Mouse (Mus musculus) limb, embryonic 13.5 days (tissue): ENCODE data around the gene Snorc. TPM values are rescaled to one million over a fixed set of nuclear protein-coding genes. Genes with fewer than 3 reads are reported as not detected.
"Not testable (repeated sequence)": the region's sequence is repeated elsewhere in the genome, so short reads cannot be mapped to it uniquely, and the experiment has no call there.

Experiments
- ATAC-seq: fragments of 200-750 bp; cut with Nextera tagmentation; 2 replicates; pipeline ENCODE4 v1.8.0; 2017; ENCODE audit warnings: low read depth, moderate number of reproducible peaks, moderate TSS enrichment; ENCODE audit not compliant: low FRiP score
- H3K27ac ChIP-seq: fragments of 300-500 bp; sonication (generic); 2 replicates; pipeline ENCODE4 v1.5.1; 2015; ENCODE audit warnings: inconsistent platforms, mild to moderate bottlenecking, moderate library complexity
- H3K27me3 ChIP-seq: fragments of 300-500 bp; sonication (generic); 2 replicates; pipeline ENCODE4 v1.6.1; 2015; ENCODE audit warnings: mild to moderate bottlenecking, inconsistent platforms
- H3K36me3 ChIP-seq: fragments of 300-500 bp; sonication (generic); 2 replicates; pipeline ENCODE4 v1.6.1; 2015; ENCODE audit warnings: inconsistent platforms, mild to moderate bottlenecking, moderate library complexity
- H3K4me1 ChIP-seq: fragments of 300-500 bp; sonication (generic); 2 replicates; pipeline ENCODE4 v1.6.1; 2015; ENCODE audit warnings: inconsistent platforms
- H3K4me2 ChIP-seq: fragments of 300-500 bp; sonication (generic); replicated peaks from 2 replicates; pipeline ENCODE4 v1.6.1; 2015; ENCODE audit warnings: inconsistent platforms, mild to moderate bottlenecking, moderate library complexity
- H3K4me3 ChIP-seq: fragments of 300-500 bp; sonication (generic); 2 replicates; pipeline ENCODE4 v1.5.1; 2015; ENCODE audit warnings: moderate library complexity, mild to moderate bottlenecking, inconsistent platforms
- H3K9ac ChIP-seq: fragments of 300-500 bp; sonication (generic); 2 replicates; pipeline ENCODE4 v1.6.1; 2015; ENCODE audit warnings: mild to moderate bottlenecking, inconsistent platforms
- H3K9me3 ChIP-seq: fragments of 300-500 bp; sonication (generic); 2 replicates; pipeline ENCODE4 v1.6.1; 2016; ENCODE audit warnings: inconsistent platforms
- WGBS: fragments of 180-500 bp; shearing (Covaris S2); methylation state at CpG from one replicate; pipeline ENCODE4 v1.1.7; 2015; 5-methylcytosine and 5-hydroxymethylcytosine counted together
- polyA plus RNA-seq: library from polyadenylated mRNA; unstranded; fragments of >200 nt; fragmentation: Nextera tagmentation; extraction: Ambion mirVana; gene quantifications from 2 replicates; pipeline ENCODE4 v1.2.1, GENCODE M21; 2015

The Snorc gene
- 21.9 and 32.2 TPM in 2 replicates for polyA plus RNA-seq

- WGBS: 29% methylated on average over 5 of the region's 10 CpGs
- not testable (repeated sequence) for H3K4me3 ChIP-seq, H3K4me1 ChIP-seq, H3K9ac ChIP-seq, H3K9me3 ChIP-seq, H3K36me3 ChIP-seq, ATAC-seq
- H3K27ac ChIP-seq: peak within 1 kb of the TSS; percentile 65
- H3K27me3 ChIP-seq: peaks cover 25% of the 10 kb centered on the region
- H3K4me2 ChIP-seq: peak within 1 kb of the TSS; percentile 9; the same call in 1 of the 2 replicates
Observed at GRCm38 (mm10) chr1:87469971-87470370, at the start of gene Snorc. Gene Snorc (plus strand): TSS chr1:87470271.

GRCm38 (mm10) chr1:87435125-87435524 lies 34.9 kb upstream of the Snorc start:
- Histone ChIP-seq H3K9me3 (no peaks in the 10 kb centered on the region), H3K36me3 (peaks cover 74% of the 10 kb centered on the region), H3K27me3 (no peaks in the 10 kb centered on the region), H3K4me1 (no peaks in the 10 kb centered on the region), H3K27ac (no peak overlapping the region), H3K9ac (no peak overlapping the region), H3K4me3 (no peak overlapping the region), H3K4me2 (no peak overlapping the region)
- ATAC-seq: no peak
- 92% methylated on average over 2 of the region's 2 CpGs for WGBS

GRCm38 (mm10) chr1:87436583-87436982 lies 33.5 kb upstream of the Snorc start:
- no peak overlapping the region for H3K27ac ChIP-seq
- H3K9ac ChIP-seq: no peak overlapping the region
- 87% methylated on average over 6 of the region's 6 CpGs for WGBS
- H3K36me3 ChIP-seq: peaks cover 74% of the 10 kb centered on the region
- no peaks in the 10 kb centered on the region for H3K4me1 ChIP-seq
- no peaks in the 10 kb centered on the region for H3K9me3 ChIP-seq
- H3K4me2 ChIP-seq: no peak overlapping the region
- no peak overlapping the region for H3K4me3 ChIP-seq
- no peak for ATAC-seq
- H3K27me3 ChIP-seq: no peaks in the 10 kb centered on the region

- no peak overlapping the region for H3K4me2 ChIP-seq
- H3K4me1 ChIP-seq: no peaks in the 10 kb centered on the region
- peaks cover 71% of the 10 kb centered on the region for H3K36me3 ChIP-seq
- no peaks in the 10 kb centered on the region for H3K9me3 ChIP-seq
- no peak overlapping the region for H3K9ac ChIP-seq
- H3K27me3 ChIP-seq: no peaks in the 10 kb centered on the region
- WGBS: 32% methylated on average over 5 of the region's 5 CpGs
- no peak overlapping the region for H3K27ac ChIP-seq
- ATAC-seq: no peak
- no peak overlapping the region for H3K4me3 ChIP-seq
Observed at GRCm38 (mm10) chr1:87447183-87448104, 22.6 kb upstream of the Snorc start.

- no peaks in the 10 kb centered on the region for H3K4me1 ChIP-seq
- H3K36me3 ChIP-seq: peaks cover 53% of the 10 kb centered on the region
- 89% methylated on average over 4 of the region's 4 CpGs for WGBS
- no peak overlapping the region for H3K4me2 ChIP-seq
- H3K27me3 ChIP-seq: no peaks in the 10 kb centered on the region
- H3K27ac ChIP-seq: no peak overlapping the region
- no peaks in the 10 kb centered on the region for H3K9me3 ChIP-seq
- no peak for ATAC-seq
- no peak overlapping the region for H3K9ac ChIP-seq
- no peak overlapping the region for H3K4me3 ChIP-seq
Observed at GRCm38 (mm10) chr1:87449432-87449831, 20.6 kb upstream of the Snorc start.

GRCm38 (mm10) chr1:87456425-87456824 lies 13.6 kb upstream of the Snorc start:
- WGBS: 94% methylated on average over 1 of the region's 1 CpGs
- H3K4me3 ChIP-seq: no peak overlapping the region
- H3K9ac ChIP-seq: no peak overlapping the region

GRCm38 (mm10) chr1:87458045-87458444 lies 12.0 kb upstream of the Snorc start:
- no peak overlapping the region for H3K9ac ChIP-seq
- 0 out of 2 replicates have a peak, but pooled peaks cover 4% of the 10 kb centered on the region for H3K9me3 ChIP-seq
- no peak overlapping the region for H3K27ac ChIP-seq
- H3K36me3 ChIP-seq: no peaks in the 10 kb centered on the region
- no peaks in the 10 kb centered on the region for H3K4me1 ChIP-seq
- no peak for ATAC-seq
- 85% methylated on average over 4 of the region's 4 CpGs for WGBS
- H3K27me3 ChIP-seq: no peaks in the 10 kb centered on the region
- no peak overlapping the region for H3K4me3 ChIP-seq
- H3K4me2 ChIP-seq: no peak overlapping the region

More at GRCm38 (mm10) chr1:87456425-87456824, 13.6 kb upstream of the Snorc start:
- no peaks in the 10 kb centered on the region for H3K4me1 ChIP-seq
- H3K4me2 ChIP-seq: no peak overlapping the region
- 0 out of 2 replicates have a peak, but pooled peaks cover 4% of the 10 kb centered on the region for H3K9me3 ChIP-seq
- no peaks in the 10 kb centered on the region for H3K36me3 ChIP-seq
- H3K27ac ChIP-seq: no peak overlapping the region
- no peaks in the 10 kb centered on the region for H3K27me3 ChIP-seq
- no peak for ATAC-seq

GRCm38 (mm10) chr1:87459856-87460255 lies 10.2 kb upstream of the Snorc start:
- not testable (repeated sequence) for H3K27ac ChIP-seq

GRCm38 (mm10) chr1:87467469-87467868 lies 2.6 kb upstream of the Snorc start:
- Histone ChIP-seq H3K4me3 (no peak overlapping the region), H3K27me3 (0 out of 2 replicates have a peak, but pooled peaks cover 9% of the 10 kb centered on the region), H3K9me3 (no peaks in the 10 kb centered on the region), H3K4me1 (0 out of 2 replicates have a peak, but pooled peaks cover 4% of the 10 kb centered on the region), H3K36me3 (no peaks in the 10 kb centered on the region), H3K4me2 (peak overlapping the region; percentile 14; the same call in 1 of the 2 replicates), H3K27ac (no peak overlapping the region), H3K9ac (no peak overlapping the region)
- WGBS: 59% methylated on average over 9 of the region's 9 CpGs
- ATAC-seq: no peak

More at GRCm38 (mm10) chr1:87459856-87460255, 10.2 kb upstream of the Snorc start:
- 89% methylated on average over 7 of the region's 7 CpGs for WGBS
- H3K9me3 ChIP-seq, H3K27me3 ChIP-seq, H3K4me3 ChIP-seq, H3K9ac ChIP-seq, ATAC-seq, H3K36me3 ChIP-seq, H3K4me2 ChIP-seq, H3K4me1 ChIP-seq: not testable (repeated sequence)

GRCm38 (mm10) chr1:87468321-87468720 lies 1.8 kb upstream of the Snorc start:
- Histone ChIP-seq H3K4me3 (no peak overlapping the region), H3K27ac (no peak overlapping the region), H3K4me1 (0 out of 2 replicates have a peak, but pooled peaks cover 4% of the 10 kb centered on the region), H3K27me3 (0 out of 2 replicates have a peak, but pooled peaks cover 10% of the 10 kb centered on the region), H3K36me3 (no peaks in the 10 kb centered on the region), H3K9me3 (no peaks in the 10 kb centered on the region), H3K9ac (no peak overlapping the region), H3K4me2 (no peak overlapping the region)
- WGBS: 78% methylated on average over 6 of the region's 6 CpGs
- no peak for ATAC-seq

GRCm38 (mm10) chr1:87471914-87472313 lies 1.8 kb downstream of the Snorc start:
- Histone ChIP-seq H3K9ac (no peak overlapping the region), H3K9me3 (no peaks in the 10 kb centered on the region), H3K36me3 (no peaks in the 10 kb centered on the region), H3K4me1 (peaks cover 13% of the 10 kb centered on the region), H3K4me3 (no peak overlapping the region), H3K4me2 (no peak overlapping the region), H3K27ac (peak overlapping the region; percentile 65; the same call in 1 of the 2 replicates), H3K27me3 (peaks cover 44% of the 10 kb centered on the region)
- ATAC-seq: peak; percentile 75
- 74% methylated on average over 7 of the region's 7 CpGs for WGBS

- H3K36me3 ChIP-seq: no peaks in the 10 kb centered on the region
- 0 out of 2 replicates have a peak overlapping the region, but pooled peaks have one; percentile 7 for H3K4me2 ChIP-seq
- no peaks in the 10 kb centered on the region for H3K9me3 ChIP-seq
- peak overlapping the region; percentile 65; the same call in 1 of the 2 replicates for H3K27ac ChIP-seq
- no peak overlapping the region for H3K9ac ChIP-seq
- no peak overlapping the region for H3K4me3 ChIP-seq
- H3K4me1 ChIP-seq: peaks cover 13% of the 10 kb centered on the region
- no peak for ATAC-seq
- peaks cover 47% of the 10 kb centered on the region for H3K27me3 ChIP-seq
- whole genome bisulfite sequencing: 83% methylated on average over 7 of the region's 7 CpGs
Observed at GRCm38 (mm10) chr1:87472576-87472975, 2.5 kb downstream of the Snorc start.
